Mouse (Mus musculus) heart, embryonic 12.5 days (tissue): ENCODE measurements at regions not wholly inside any gene's neighbourhood (a gene's known extent, or its start where the extent isn't known, plus 50 kb on each side); places are given as distances from the start of the nearest gene placed in this dataset.

Experiments
- ATAC-seq: fragments of 200-750 bp; cut with Nextera tagmentation; 2 replicates; pipeline ENCODE4 v1.8.0; 2017; ENCODE audit warnings: moderate TSS enrichment, moderate library complexity; ENCODE audit not compliant: insufficient number of reproducible peaks, low FRiP score
- H3K27ac ChIP-seq: fragments of 300-500 bp; sonication (generic); 2 replicates; pipeline ENCODE4 v1.5.1; 2016; ENCODE audit warnings: mild to moderate bottlenecking, moderate library complexity; ENCODE audit not compliant: poor library complexity, severe bottlenecking
- H3K27me3 ChIP-seq: fragments of 300-500 bp; sonication (generic); replicated peaks from 2 replicates; pipeline ENCODE4 v1.6.1; 2016; ENCODE audit warnings: mild to moderate bottlenecking, moderate library complexity
- H3K36me3 ChIP-seq: fragments of 300-500 bp; sonication (generic); 2 replicates; pipeline ENCODE4 v1.6.1; 2016; ENCODE audit warnings: mild to moderate bottlenecking, moderate library complexity
- H3K4me1 ChIP-seq: fragments of 300-500 bp; sonication (generic); replicated peaks from 2 replicates; pipeline ENCODE4 v1.6.1; 2016; ENCODE audit warnings: mild to moderate bottlenecking
- H3K4me2 ChIP-seq: fragments of 300-500 bp; sonication (generic); 2 replicates; pipeline ENCODE4 v1.6.1; 2016; ENCODE audit warnings: mild to moderate bottlenecking, moderate library complexity
- H3K4me3 ChIP-seq: fragments of 300-500 bp; sonication (generic); 2 replicates; pipeline ENCODE4 v1.5.1; 2016; ENCODE audit warnings: mild to moderate bottlenecking
- H3K9ac ChIP-seq: fragments of 300-500 bp; sonication (generic); 2 replicates; pipeline ENCODE4 v1.6.1; 2016; ENCODE audit warnings: mild to moderate bottlenecking, moderate library complexity
- H3K9me3 ChIP-seq: fragments of 300-500 bp; sonication (generic); replicated peaks from 2 replicates; pipeline ENCODE4 v1.6.1; 2016; ENCODE audit warnings: mild to moderate bottlenecking, moderate library complexity
- WGBS: fragments of 180-500 bp; shearing (Covaris S2); methylation state at CpG from one replicate; pipeline ENCODE4 v1.1.7; 2016; 5-methylcytosine and 5-hydroxymethylcytosine counted together

DNA sequence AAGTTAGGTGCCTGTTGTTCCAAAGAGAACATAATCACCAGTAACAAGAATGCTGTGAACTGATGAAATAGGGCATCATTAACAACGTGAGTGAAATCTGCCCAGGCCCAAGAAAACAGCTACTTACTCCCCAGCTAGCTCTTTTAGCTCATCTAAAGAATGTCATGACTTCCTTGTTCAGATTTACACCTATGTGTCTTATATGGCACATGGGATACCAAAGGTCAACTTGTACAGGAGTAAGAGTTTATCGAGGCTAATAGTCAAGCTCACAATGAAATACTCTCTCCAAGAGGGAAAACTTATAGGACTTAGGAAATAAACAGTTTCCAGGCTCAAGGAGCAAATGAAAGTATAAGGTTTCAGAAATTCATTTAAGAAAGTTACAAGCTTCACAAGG, 252.1 kb upstream of the Cblb start:
- Histone ChIP-seq H3K27ac (no peak overlapping the region), H3K4me3 (no peak overlapping the region), H3K36me3 (no peaks in the 10 kb centered on the region), H3K27me3 (no peaks in the 10 kb centered on the region), H3K4me2 (no peak overlapping the region), H3K9ac (no peak overlapping the region), H3K9me3 (no peaks in the 10 kb centered on the region), H3K4me1 (no peaks in the 10 kb centered on the region)
- WGBS, result 76% methylated on average over 2 of the region's 2 CpGs
- ATAC-seq, result no peak

DNA sequence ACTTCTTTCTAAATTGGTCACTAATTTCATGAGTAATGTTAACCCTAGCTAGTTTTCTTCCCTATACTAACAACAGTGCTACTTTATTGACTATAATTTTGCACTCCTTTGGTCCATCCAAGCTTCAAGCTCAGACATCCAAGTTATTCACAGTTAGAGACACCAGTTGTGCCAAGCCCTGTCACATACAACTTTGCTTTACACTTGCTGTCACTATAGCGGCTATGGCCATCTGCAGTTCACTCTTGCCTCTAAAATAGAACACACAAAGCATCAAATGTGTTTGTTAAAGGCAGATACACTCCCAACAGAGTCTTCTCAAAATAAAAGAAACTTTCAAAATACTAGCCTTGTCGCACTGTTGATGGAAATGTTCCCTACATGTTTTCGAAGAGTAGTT, 236.0 kb upstream of the Cblb start:
- no peaks in the 10 kb centered on the region for H3K36me3 ChIP-seq
- 83% methylated on average over 3 of the region's 3 CpGs for WGBS
- H3K9ac ChIP-seq, result no peak overlapping the region
- no peaks in the 10 kb centered on the region for H3K4me1 ChIP-seq
- ATAC-seq, result no peak
- H3K9me3 ChIP-seq, result no peaks in the 10 kb centered on the region
- H3K27ac ChIP-seq, result no peak overlapping the region
- H3K27me3 ChIP-seq, result no peaks in the 10 kb centered on the region
- H3K4me3 ChIP-seq, result no peak overlapping the region
- H3K4me2 ChIP-seq, result no peak overlapping the region

DNA sequence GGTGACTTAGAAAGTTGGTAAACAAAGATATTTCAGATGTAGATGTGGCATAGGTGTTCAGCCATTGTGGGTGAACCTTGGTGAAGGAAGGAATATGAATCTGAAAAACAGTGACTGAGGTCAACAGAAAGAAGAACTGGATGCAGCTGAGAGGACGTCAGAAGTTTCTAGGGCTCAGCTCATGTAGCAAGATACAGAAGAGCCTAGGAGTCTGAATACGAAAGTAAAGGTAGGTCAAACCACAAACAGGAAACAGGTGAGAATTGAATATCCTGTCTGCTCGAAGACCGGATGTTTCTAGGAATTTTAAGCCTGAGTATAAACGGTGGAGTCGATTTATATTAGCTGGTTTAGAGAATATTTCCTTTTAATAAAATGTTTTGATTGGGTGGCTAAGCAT, 223.7 kb upstream of the Cblb start:
- Histone ChIP-seq H3K27ac (no peak overlapping the region), H3K27me3 (no peaks in the 10 kb centered on the region), H3K36me3 (no peaks in the 10 kb centered on the region), H3K9ac (no peak overlapping the region), H3K4me1 (peaks cover 6% of the 10 kb centered on the region; the same call in 1 of the 2 replicates), H3K4me2 (no peak overlapping the region), H3K9me3 (0 out of 2 replicates have a peak, but pooled peaks cover 5% of the 10 kb centered on the region), H3K4me3 (no peak overlapping the region)
- no peak for ATAC-seq
- 80% methylated on average over 6 of the region's 6 CpGs for WGBS

DNA sequence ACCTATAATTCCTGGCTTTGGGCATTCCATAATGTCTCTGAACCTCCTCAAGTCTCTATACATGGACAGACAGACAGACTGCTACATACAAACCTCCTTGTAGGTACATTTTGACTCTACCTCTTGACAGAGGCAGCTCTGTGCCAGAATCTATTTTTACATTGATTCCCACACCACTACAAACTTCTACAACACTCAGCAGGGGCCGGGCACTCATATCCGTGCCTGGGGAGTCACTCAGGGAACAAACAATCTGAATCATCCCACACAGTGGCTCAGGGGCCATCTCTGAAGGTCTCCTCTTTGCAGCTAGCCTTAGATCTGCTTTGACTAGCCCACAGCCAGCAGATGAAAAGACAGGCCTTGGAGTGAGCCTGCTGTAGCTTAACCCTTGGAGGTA, 221.9 kb upstream of the Cblb start:
- Histone ChIP-seq H3K4me2 (no peak overlapping the region), H3K27ac (no peak overlapping the region), H3K27me3 (no peaks in the 10 kb centered on the region), H3K4me1 (peaks cover 6% of the 10 kb centered on the region; the same call in 1 of the 2 replicates), H3K9me3 (0 out of 2 replicates have a peak, but pooled peaks cover under 1% of the 10 kb centered on the region), H3K36me3 (no peaks in the 10 kb centered on the region), H3K9ac (no peak overlapping the region), H3K4me3 (no peak overlapping the region)
- 31% methylated on average over 2 of the region's 2 CpGs for WGBS
- no peak for ATAC-seq

DNA sequence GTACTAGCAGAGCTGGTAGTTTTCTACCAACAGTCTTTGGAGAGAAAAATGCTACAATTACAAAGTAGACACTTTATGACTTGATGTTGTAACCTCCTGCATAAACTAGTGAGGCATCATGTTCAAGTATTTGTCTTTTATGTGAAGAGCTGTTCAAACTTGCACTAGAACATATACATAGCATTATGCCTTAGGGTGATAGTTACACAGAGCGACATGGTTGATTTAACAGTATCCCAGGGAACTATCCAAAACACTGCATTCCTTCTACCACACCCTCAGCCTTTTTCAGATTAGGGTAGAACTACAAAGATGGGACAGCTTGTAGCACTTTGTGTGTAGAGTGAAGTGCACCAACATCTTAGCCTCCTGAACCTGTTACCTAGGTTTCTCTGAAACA, 220.0 kb upstream of the Cblb start:
- H3K36me3 ChIP-seq, result no peaks in the 10 kb centered on the region
- H3K4me2 ChIP-seq, result no peak overlapping the region
- H3K9me3 ChIP-seq, result no peaks in the 10 kb centered on the region
- H3K4me3 ChIP-seq, result no peak overlapping the region
- 82% methylated on average over 1 of the region's 1 CpGs for WGBS
- ATAC-seq, result no peak
- H3K27ac ChIP-seq, result no peak overlapping the region
- peaks cover 6% of the 10 kb centered on the region; the same call in 1 of the 2 replicates for H3K4me1 ChIP-seq
- no peaks in the 10 kb centered on the region for H3K27me3 ChIP-seq
- H3K9ac ChIP-seq, result no peak overlapping the region

DNA sequence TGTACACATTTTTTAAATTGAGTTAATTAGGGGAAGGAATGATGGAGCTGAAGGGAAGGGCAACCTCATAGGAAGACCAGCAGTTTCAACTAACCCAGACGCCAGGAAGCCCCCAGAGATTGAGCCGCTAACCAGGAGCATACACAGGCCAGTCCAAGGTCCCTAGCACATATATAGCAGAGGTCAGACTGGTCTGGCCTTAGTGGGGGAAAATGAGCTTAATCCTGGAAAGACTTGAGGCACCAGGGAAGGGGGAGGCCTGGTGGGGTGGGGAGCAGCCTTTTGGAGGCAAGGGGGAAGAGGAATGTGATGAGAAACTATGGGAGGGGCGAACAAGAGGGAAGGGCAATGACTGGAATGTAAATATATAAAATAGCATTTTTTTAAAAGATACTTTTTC, 188.3 kb upstream of the Cblb start:
- WGBS, result 76% methylated on average over 3 of the region's 3 CpGs
- H3K4me3 ChIP-seq, result no peak overlapping the region
- no peak for ATAC-seq

DNA sequence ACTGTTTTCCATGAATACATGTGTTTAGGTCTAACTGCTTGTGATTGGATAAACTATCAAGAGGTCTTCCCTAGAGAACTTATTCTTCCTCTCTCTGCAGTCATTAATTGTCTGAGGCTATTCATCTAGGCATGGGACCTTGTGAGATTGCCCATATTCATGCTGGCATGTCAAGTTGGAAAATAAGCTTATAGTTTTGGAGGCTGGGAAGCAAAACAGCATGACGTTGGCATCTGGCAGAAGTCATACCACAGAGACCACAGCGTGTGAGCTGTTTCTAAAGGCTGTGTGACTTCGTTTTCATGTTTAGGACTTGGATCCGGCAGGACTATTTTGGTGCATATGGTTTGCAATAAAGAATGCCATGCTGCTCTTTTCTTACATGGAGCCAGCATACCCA, 185.5 kb upstream of the Cblb start:
- Histone ChIP-seq H3K9me3 (no peaks in the 10 kb centered on the region), H3K4me1 (no peaks in the 10 kb centered on the region), H3K9ac (no peak overlapping the region), H3K27ac (no peak overlapping the region), H3K4me2 (no peak overlapping the region), H3K27me3 (no peaks in the 10 kb centered on the region), H3K4me3 (no peak overlapping the region), H3K36me3 (no peaks in the 10 kb centered on the region)
- ATAC-seq, result no peak
- 82% methylated on average over 4 of the region's 4 CpGs for WGBS

More for the DNA sequence above, 188.3 kb upstream of the Cblb start:
- H3K9me3 ChIP-seq, result no peaks in the 10 kb centered on the region
- H3K9ac ChIP-seq, result no peak overlapping the region
- no peaks in the 10 kb centered on the region for H3K27me3 ChIP-seq
- H3K4me2 ChIP-seq, result no peak overlapping the region
- no peaks in the 10 kb centered on the region for H3K36me3 ChIP-seq
- H3K27ac ChIP-seq, result no peak overlapping the region
- H3K4me1 ChIP-seq, result no peaks in the 10 kb centered on the region

DNA sequence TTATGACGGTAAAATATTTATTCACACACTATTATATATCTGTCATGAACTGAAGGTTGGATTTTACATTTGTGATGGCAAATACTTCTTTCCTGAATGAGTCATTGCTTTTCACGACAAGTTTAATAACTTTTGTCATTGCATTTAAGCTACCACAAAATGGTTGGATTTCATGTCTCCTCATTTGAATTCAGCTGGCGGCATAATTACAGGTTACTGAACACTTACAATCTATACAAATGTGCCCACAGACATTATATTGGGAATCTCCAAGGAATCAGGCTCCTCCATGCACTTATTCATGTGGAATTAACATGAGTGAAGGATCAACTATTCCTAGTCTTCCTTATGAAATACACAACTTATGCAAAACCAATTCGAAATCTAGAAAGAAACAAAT, 150.3 kb upstream of the Cblb start:
- H3K4me3 ChIP-seq, result no peak overlapping the region
- no peak overlapping the region for H3K4me2 ChIP-seq
- no peak overlapping the region for H3K9ac ChIP-seq
- H3K27me3 ChIP-seq, result no peaks in the 10 kb centered on the region
- no peaks in the 10 kb centered on the region for H3K9me3 ChIP-seq
- H3K36me3 ChIP-seq, result no peaks in the 10 kb centered on the region
- ATAC-seq, result no peak
- H3K27ac ChIP-seq, result no peak overlapping the region
- no peaks in the 10 kb centered on the region for H3K4me1 ChIP-seq
- 83% methylated on average over 4 of the region's 4 CpGs for WGBS

DNA sequence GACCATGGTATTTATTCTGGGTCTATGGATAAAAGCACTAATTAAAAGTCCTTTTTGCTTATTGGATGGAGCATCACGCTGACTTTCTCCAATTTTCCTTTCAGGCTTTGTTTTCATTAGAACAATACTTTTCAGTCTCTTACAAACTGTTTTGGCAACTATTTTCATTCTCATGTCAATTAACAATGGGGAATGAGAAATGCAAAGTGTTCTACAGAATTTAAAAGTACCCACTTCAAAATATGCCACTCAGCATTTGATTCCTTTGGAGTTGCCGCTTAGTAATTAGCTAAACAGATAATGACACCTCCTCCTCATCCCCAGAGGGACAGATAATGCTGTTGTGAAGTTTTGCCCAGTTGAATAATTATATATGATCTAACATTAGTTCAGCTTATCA, 149.9 kb upstream of the Cblb start:
- H3K9me3 ChIP-seq, result no peaks in the 10 kb centered on the region
- no peak overlapping the region for H3K4me2 ChIP-seq
- no peak overlapping the region for H3K27ac ChIP-seq
- H3K9ac ChIP-seq, result no peak overlapping the region
- no peak overlapping the region for H3K4me3 ChIP-seq
- H3K4me1 ChIP-seq, result no peaks in the 10 kb centered on the region
- no peaks in the 10 kb centered on the region for H3K36me3 ChIP-seq
- H3K27me3 ChIP-seq, result no peaks in the 10 kb centered on the region
- ATAC-seq, result no peak
- 74% methylated on average over 2 of the region's 2 CpGs for WGBS

DNA sequence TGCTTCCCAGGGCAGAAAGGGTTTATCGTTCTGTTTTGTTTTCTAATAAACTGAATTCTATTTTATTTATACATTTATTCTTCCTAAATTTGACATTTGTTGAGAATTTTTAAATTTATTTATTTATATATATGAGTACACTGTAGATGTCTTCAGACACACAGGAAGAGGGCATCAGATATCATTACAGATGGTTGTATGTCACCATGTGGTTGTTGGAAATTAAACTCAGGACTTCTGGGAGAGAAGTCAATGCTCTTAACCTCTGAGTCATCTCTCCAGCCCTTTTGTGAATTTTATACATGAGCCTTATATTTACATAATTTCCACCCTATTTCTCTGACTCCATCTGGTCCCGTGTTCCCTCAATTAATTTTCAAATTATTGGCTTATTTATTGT, 147.2 kb upstream of the Cblb start:
- no peak overlapping the region for H3K4me3 ChIP-seq
- H3K9me3 ChIP-seq, result no peaks in the 10 kb centered on the region
- WGBS, result 81% methylated on average over 2 of the region's 2 CpGs
- no peak overlapping the region for H3K4me2 ChIP-seq
- no peaks in the 10 kb centered on the region for H3K27me3 ChIP-seq
- no peak overlapping the region for H3K9ac ChIP-seq
- no peak overlapping the region for H3K27ac ChIP-seq
- no peaks in the 10 kb centered on the region for H3K36me3 ChIP-seq
- ATAC-seq, result no peak
- no peaks in the 10 kb centered on the region for H3K4me1 ChIP-seq

DNA sequence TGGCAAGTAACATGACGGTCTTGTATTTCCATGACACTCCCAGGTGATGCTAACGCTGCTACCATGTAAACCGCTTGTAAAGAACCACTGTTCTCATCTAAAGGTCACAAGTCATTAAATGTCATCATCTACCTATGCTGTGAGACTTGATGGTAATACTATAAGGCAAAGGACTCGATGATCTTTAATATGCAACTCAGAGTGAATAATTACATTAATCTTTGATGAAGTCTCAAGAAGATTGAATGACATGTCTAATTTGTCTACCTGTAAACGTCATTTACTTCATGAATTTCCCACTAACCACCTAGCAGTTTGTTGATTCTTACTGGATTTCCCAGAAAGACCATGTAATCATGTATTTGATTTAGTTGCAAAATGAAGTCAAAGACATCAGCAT, 143.5 kb upstream of the Cblb start:
- Histone ChIP-seq H3K36me3 (no peaks in the 10 kb centered on the region), H3K27ac (no peak overlapping the region)

DNA sequence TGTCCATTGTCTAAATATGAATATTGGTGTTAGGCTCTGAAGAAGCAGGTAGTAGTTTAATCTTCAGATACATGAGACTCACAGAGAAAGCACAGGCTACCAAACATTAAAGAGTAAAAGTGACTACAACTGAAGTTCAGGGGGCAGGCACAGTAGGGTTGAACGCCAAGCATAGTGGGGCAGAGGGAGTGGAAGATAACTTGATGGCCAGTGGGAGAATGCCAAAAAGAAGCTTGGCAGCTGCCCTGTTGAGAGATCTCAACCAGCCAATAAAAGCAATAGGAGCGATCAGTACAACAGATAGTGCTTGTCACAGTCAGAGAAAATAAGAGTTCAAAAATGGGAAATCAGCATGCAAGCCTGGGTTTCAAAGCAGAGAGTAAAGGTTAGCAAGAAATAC, 125.4 kb upstream of the Cblb start:
- 79% methylated on average over 2 of the region's 2 CpGs for WGBS
- H3K4me3 ChIP-seq, result no peak overlapping the region
- H3K4me2 ChIP-seq, result no peak overlapping the region
- no peak for ATAC-seq
- no peak overlapping the region for H3K27ac ChIP-seq
- H3K4me1 ChIP-seq, result no peaks in the 10 kb centered on the region
- no peaks in the 10 kb centered on the region for H3K27me3 ChIP-seq
- H3K36me3 ChIP-seq, result no peaks in the 10 kb centered on the region
- no peak overlapping the region for H3K9ac ChIP-seq
- peaks cover 5% of the 10 kb centered on the region for H3K9me3 ChIP-seq

More for the DNA sequence above, 143.5 kb upstream of the Cblb start:
- 85% methylated on average over 5 of the region's 5 CpGs for WGBS
- Histone ChIP-seq H3K4me2 (no peak overlapping the region), H3K4me1 (no peaks in the 10 kb centered on the region), H3K9me3 (no peaks in the 10 kb centered on the region), H3K27me3 (no peaks in the 10 kb centered on the region), H3K4me3 (no peak overlapping the region), H3K9ac (no peak overlapping the region)
- no peak for ATAC-seq
